11 mouse cellular contexts compared by ENCODE assay signal in the genomic region with DNA sequence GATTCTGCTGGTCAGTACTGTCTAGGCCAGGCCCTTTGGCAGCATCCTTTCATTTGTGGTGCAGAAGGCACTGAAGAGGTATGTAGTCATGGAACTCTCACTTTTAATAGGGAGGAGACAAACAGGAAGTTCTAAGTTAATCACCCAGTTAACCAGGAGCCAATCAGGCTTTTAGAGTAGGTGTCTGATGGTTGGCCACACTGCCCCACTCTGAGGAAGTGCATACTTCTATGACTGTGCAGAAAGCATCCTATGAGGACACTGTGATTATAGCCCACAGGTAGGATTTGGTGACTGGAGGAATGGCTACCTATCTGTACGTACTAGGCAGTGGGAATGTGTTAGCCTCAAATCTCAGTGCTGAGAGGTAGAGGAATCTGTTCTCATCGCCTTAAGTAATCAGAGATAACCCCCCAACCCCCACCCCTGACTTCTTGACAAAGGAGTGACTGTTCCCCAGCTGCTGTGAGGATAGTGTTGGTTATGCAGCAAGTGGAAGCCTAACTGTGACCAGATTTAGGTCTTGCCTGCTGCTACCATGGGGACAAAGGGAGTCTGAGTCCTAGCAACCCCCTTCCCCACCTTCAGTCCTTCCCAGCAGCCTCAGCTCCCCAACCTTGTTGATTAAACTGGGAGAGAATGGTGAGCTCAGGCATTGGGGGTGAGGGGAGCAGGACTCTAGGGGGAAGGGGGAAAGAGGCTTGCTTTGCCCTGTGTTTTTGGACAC.
DNase-seq lines count a peak whose midpoint lies in the region; ATAC-seq and TF ChIP-seq lines count a peak whose summit lies in the region.
"Had no signal": no experiment of that assay in that cellular context is flagged by ENCODE, and none has a peak within 500 bp of the region (broad histone marks: within the 10 kb centered on the region; RNA-seq: fewer than 3 reads in every experiment).

No protein-coding gene starts in this region.

- H3K9me3 ChIP-seq in forebrain, embryonic 12.5 days, result no peaks in the 10 kb centered on the region
- no peaks in the 10 kb centered on the region for H3K9me3 ChIP-seq in forebrain, embryonic 13.5 days (replicated peaks)
- H3K9me3 ChIP-seq in lung, postnatal 0 days (ENCODE audit: low read length), result no peaks in the 10 kb centered on the region
- no peaks in the 10 kb centered on the region for H3K9me3 ChIP-seq in hindbrain, embryonic 14.5 days (ENCODE audit: control insufficient read depth, low read length)
- no peaks in the 10 kb centered on the region for H3K9me3 ChIP-seq in midbrain, postnatal 0 days (ENCODE audit: low read length)
- H3K9me3 ChIP-seq: limb, embryonic 15.5 days had no signal

- H3K4me2 ChIP-seq in forebrain, embryonic 12.5 days, result no peak overlapping the region
- H3K4me2 ChIP-seq in forebrain, embryonic 13.5 days, result no peak overlapping the region
- H3K4me2 ChIP-seq in lung, postnatal 0 days (replicated peaks; ENCODE audit: low read depth, low read length), result no peak overlapping the region
- no peak overlapping the region for H3K4me2 ChIP-seq in hindbrain, embryonic 14.5 days (replicated peaks)
- no peak overlapping the region for H3K4me2 ChIP-seq in midbrain, postnatal 0 days (ENCODE audit: low read depth, low read length, poor library complexity, severe bottlenecking)
- H3K4me2 ChIP-seq: limb, embryonic 15.5 days had no signal

- no peak for TF ChIP-seq CTCF in lung, postnatal 0 days (IDR thresholded peaks at IDR 0.05)
- TF ChIP-seq CTCF in midbrain, postnatal 0 days (IDR thresholded peaks at IDR 0.05), result no peak

- TF ChIP-seq EP300 in lung, postnatal 0 days (IDR thresholded peaks at IDR 0.05), result no peak

- no peak overlapping the region for H3K27ac ChIP-seq in forebrain, embryonic 12.5 days
- H3K27ac ChIP-seq in forebrain, embryonic 13.5 days, result no peak overlapping the region
- H3K27ac ChIP-seq in lung, postnatal 0 days (ENCODE audit: low read length), result no peak overlapping the region
- 0 out of 2 replicates have a peak overlapping the region, but pooled peaks have one; percentile 18 for H3K27ac ChIP-seq in hindbrain, embryonic 14.5 days
- peak overlapping the region; percentile 26; the same call in 1 of the 2 replicates for H3K27ac ChIP-seq in midbrain, postnatal 0 days (ENCODE audit: low read depth, low read length)
- H3K27ac ChIP-seq: limb, embryonic 15.5 days; macrophage had no signal

- no peaks in the 10 kb centered on the region for H3K27me3 ChIP-seq in forebrain, embryonic 12.5 days
- no peaks in the 10 kb centered on the region for H3K27me3 ChIP-seq in forebrain, embryonic 13.5 days
- no peaks in the 10 kb centered on the region for H3K27me3 ChIP-seq in lung, postnatal 0 days (replicated peaks; ENCODE audit: insufficient read depth, low read length)
- no peaks in the 10 kb centered on the region for H3K27me3 ChIP-seq in hindbrain, embryonic 14.5 days (ENCODE audit: control insufficient read depth, insufficient read depth, low read length)
- H3K27me3 ChIP-seq in midbrain, postnatal 0 days (ENCODE audit: insufficient read depth, low read length), result no peaks in the 10 kb centered on the region
- H3K27me3 ChIP-seq: limb, embryonic 15.5 days had no signal

- ATAC-seq in forebrain, embryonic 12.5 days (ENCODE audit: low FRiP score), result 0 out of 2 replicates have a peak, but pooled peaks have one; percentile 36
- no peak for ATAC-seq in forebrain, embryonic 13.5 days
- ATAC-seq in lung, postnatal 0 days, result 0 out of 2 replicates have a peak, but pooled peaks have one; percentile 18
- ATAC-seq in hindbrain, embryonic 14.5 days (ENCODE audit: low FRiP score), result peak; percentile 35; the same call in 1 of the 2 replicates
- peak; percentile 41; the same call in 1 of the 2 replicates for ATAC-seq in midbrain, postnatal 0 days (ENCODE audit: low FRiP score)

- H3K4me1 ChIP-seq in forebrain, embryonic 12.5 days, result peaks cover 11% of the 10 kb centered on the region
- peaks cover 17% of the 10 kb centered on the region; the same call in 1 of the 2 replicates for H3K4me1 ChIP-seq in forebrain, embryonic 13.5 days
- peaks cover 3% of the 10 kb centered on the region; the same call in 1 of the 2 replicates for H3K4me1 ChIP-seq in lung, postnatal 0 days (ENCODE audit: insufficient read depth, low read depth, low read length)
- H3K4me1 ChIP-seq in hindbrain, embryonic 14.5 days (replicated peaks; ENCODE audit: control insufficient read depth, insufficient read depth, low read length), result peaks cover 6% of the 10 kb centered on the region
- H3K4me1 ChIP-seq in midbrain, postnatal 0 days (ENCODE audit: insufficient read depth, low read length), result no peaks in the 10 kb centered on the region; the same call in 1 of the 2 replicates

- no peak overlapping the region for H3K9ac ChIP-seq in forebrain, embryonic 12.5 days
- no peak overlapping the region for H3K9ac ChIP-seq in forebrain, embryonic 13.5 days
- no peak overlapping the region for H3K9ac ChIP-seq in lung, postnatal 0 days (replicated peaks; ENCODE audit: low read depth)
- H3K9ac ChIP-seq in hindbrain, embryonic 14.5 days, result no peak overlapping the region; the same call in 1 of the 2 replicates
- H3K9ac ChIP-seq in midbrain, postnatal 0 days (replicated peaks; ENCODE audit: low read length, poor library complexity, severe bottlenecking), result no peak overlapping the region
- H3K9ac ChIP-seq: limb, embryonic 15.5 days had no signal

- no peak overlapping the region for H3K4me3 ChIP-seq in forebrain, embryonic 12.5 days (replicated peaks)
- no peak overlapping the region for H3K4me3 ChIP-seq in forebrain, embryonic 13.5 days
- H3K4me3 ChIP-seq in lung, postnatal 0 days (ENCODE audit: low read depth, low read length), result no peak overlapping the region
- H3K4me3 ChIP-seq in hindbrain, embryonic 14.5 days (replicated peaks; ENCODE audit: low read length), result no peak overlapping the region
- H3K4me3 ChIP-seq in midbrain, postnatal 0 days (ENCODE audit: low read depth, low read length), result no peak overlapping the region
- H3K4me3 ChIP-seq: limb, embryonic 15.5 days had no signal

- no peak for DNase-seq in lung, postnatal 0 days (ENCODE audit: low spot score)
- DNase-seq in lung, postnatal 10 days, result no peak
- no peak for DNase-seq in hindbrain, embryonic 14.5 days (ENCODE audit: low spot score)
- DNase-seq in midbrain, postnatal 0 days (ENCODE audit: low spot score), result no peak
- no peak for DNase-seq in spleen, postnatal 14 days (ENCODE audit: low spot score in 2 of 2)
- no peak for DNase-seq in embryo, embryonic 9.5 days (ENCODE audit: extremely low spot score)
- DNase-seq: embryo, embryonic 11 days had no signal

- H3K36me3 ChIP-seq in forebrain, embryonic 12.5 days (replicated peaks), result no peaks in the 10 kb centered on the region
- no peaks in the 10 kb centered on the region for H3K36me3 ChIP-seq in forebrain, embryonic 13.5 days (ENCODE audit: poor library complexity, severe bottlenecking)
- no peaks in the 10 kb centered on the region for H3K36me3 ChIP-seq in lung, postnatal 0 days (ENCODE audit: insufficient read depth, low read length)
- H3K36me3 ChIP-seq in hindbrain, embryonic 14.5 days (replicated peaks; ENCODE audit: control insufficient read depth, insufficient read depth), result no peaks in the 10 kb centered on the region
- no peaks in the 10 kb centered on the region for H3K36me3 ChIP-seq in midbrain, postnatal 0 days (ENCODE audit: insufficient read depth, low read length)
- H3K36me3 ChIP-seq: limb, embryonic 15.5 days had no signal

- 76% methylated on average over 2 of the region's 2 CpGs for WGBS in forebrain, embryonic 12.5 days
- WGBS in forebrain, embryonic 13.5 days, result 67% methylated on average over 2 of the region's 2 CpGs
- WGBS in lung, postnatal 0 days, result 43% methylated on average over 2 of the region's 2 CpGs
- 62% methylated on average over 2 of the region's 2 CpGs for WGBS in hindbrain, embryonic 14.5 days
- 57% methylated on average over 2 of the region's 2 CpGs for WGBS in midbrain, postnatal 0 days

Comparison
In these comparisons a context has a peak if more than half of its experiments do, and no peak if none do; other contexts are left out.
1. H3K27ac ChIP-seq: peak in hindbrain, embryonic 14.5 days (single experiment) and midbrain, postnatal 0 days (single experiment); none in forebrain, embryonic 12.5 days (single experiment), forebrain, embryonic 13.5 days (single experiment) and lung, postnatal 0 days (single experiment).